Mouse (Mus musculus): ENCODE measurements at regions not wholly inside any gene's neighbourhood (a gene's known extent, or its start where the extent isn't known, plus 50 kb on each side); places are given as distances from the start of the nearest gene placed in this dataset.
A peak's percentile ranks its signal among the peaks of the same experiment; 100 is the strongest.
"Not testable (repeated sequence)": the region's sequence is repeated elsewhere in the genome, so short reads cannot be mapped to it uniquely, and the experiment has no call there.

DNA sequence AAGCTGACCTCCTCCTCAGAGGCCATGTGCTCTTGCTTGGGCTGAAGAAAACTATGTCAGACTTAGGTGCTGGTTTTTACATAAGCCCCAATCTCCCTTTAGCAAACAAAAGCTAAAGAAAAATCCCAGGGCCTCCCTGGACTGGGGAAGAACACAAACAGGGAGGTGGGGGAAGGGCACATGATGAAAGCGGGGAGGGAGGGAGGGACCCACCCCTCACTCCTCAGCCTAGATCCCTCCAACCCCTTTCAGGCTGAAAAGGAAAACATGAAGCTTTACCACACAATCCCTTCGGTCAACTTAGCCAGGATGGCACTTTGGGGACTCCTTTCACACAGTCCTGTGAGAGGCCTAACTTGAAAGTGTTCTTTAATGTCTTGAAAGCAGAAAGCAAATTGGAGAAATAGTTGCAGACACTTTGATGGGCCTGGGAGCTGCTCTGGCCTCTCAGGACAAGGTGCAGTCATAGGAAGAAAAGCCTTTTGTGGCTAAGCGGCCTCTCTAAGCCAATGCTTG is 291.9 kb upstream of the Rnf32 start:
- DNase-seq, result no peak

DNA sequence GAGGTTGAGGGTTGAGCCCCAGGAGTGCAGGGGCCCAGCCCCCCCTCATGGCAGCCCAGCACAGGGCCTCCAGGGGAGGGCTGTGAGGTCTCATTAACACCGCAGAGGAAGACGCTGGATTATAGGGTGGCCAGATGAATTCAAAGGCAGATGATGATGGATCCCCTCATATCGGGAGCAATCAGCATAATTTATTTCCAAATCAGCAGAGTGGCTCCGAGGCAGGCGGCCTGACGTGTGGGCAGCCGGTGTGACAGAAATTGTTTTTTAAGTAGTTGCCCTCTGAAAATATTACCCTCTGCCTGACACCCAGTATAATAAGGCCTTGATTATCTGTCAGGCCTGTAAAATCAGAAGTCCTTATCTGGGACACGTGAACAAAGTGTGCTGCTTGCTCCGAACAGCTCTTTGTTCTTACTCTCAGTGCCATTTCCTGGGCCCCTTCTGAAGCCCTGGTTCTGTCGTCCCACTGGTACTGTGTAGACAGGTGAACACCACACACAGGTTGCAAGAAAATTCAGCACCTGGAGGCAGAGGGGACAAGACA is 303.0 kb upstream of the Rnf32 start:
- no peak for DNase-seq

DNA sequence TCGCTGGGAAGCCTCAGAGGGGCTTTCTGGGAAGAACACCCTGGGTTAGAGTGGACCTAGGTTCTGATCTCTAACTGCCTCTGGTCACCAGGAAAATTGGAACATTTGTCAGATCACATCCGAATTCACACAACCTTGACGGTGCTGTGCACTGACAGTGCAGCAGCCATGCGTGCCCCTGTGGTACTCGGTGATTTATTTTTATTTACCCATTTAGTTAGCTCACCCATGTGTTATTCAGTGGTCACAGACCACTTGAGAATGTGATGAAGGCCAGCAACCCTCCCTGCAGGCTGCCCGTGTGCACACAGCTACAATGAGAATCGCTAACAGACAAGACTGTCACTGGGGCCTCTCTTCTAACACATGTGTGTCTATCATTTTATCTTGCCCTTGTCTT is 303.8 kb upstream of the Rnf32 start:
- DNase-seq, result no peak

DNA sequence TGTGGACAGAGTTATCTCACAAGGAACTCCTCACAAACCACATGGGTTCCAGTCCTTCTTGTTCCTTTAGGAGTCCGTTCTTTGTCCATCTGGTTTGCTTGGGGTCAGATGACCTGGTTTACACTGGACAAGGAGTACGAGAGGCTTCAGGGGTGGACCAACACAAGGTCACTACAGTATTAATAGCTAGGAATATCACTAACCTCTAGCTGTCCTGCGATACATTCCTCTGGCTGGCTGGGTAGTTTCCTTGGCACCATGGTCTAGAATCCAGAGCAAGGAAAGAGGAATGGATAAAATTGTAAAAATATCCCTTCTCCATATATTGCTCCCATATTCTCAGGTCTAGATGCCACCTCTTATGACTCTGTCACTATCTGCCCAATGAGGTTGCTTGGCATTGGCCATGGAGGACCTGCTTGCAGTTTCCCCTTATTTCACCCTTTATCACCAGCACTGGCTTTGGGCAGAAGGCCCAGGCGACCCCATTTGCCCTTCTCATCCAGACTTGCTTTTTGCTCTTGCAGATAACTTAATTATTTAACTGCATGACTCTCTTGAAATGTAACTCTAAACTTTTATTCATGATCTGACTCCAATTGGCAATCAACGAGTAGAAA is 310.9 kb upstream of the Rnf32 start:
- no peak for DNase-seq

DNA sequence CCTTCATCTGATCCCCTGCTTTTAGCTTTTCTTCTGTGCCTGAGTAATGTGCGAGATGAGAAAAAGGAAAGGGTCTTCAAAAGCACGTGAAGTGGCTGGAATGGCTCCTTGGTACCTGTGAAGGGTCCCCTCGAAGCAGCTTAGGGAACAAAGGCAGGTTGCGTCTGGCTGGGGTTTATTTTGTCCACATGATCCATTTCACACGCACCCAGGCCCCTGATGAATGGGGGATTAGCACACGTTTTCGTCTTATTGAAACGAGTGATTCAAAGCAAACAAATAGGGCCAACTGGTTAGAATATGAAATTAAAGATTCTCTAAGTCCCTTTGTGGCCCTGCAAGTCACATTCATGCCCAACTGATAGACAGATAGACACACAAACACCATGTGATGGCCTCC is 319.6 kb upstream of the Rnf32 start:
- no peak for DNase-seq

DNA sequence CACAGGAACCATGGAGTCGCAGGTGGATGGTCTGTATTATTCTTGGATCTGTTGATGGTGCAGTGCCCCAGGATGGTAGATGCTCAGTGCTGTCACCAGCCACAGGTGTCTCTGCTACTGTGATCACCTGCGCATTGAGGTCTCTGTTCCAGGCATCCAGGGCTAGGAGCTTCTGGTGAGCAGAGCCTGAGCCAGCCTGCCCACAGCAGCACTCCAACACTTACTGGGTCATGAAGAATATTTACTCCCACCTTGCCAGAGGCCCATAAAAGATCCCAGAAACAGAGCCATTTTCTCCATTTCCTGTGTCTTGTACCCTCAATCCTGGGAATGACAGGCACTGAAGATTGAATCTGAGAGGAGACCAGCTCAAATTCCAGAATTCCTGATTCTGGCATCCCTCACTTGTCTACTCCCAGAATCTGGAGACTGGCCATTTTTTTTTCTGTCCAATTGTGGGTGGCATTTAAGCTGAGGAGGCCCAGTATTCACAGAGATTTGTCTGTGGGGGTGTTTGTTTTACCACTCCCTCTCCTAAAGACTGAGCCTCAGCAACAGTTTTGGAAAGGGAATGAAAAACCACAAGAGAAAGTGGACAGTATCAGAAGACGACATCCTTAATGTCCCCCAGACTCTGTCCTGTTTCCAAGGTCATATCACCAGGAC is 322.1 kb upstream of the Rnf32 start:
- no peak for DNase-seq

DNA sequence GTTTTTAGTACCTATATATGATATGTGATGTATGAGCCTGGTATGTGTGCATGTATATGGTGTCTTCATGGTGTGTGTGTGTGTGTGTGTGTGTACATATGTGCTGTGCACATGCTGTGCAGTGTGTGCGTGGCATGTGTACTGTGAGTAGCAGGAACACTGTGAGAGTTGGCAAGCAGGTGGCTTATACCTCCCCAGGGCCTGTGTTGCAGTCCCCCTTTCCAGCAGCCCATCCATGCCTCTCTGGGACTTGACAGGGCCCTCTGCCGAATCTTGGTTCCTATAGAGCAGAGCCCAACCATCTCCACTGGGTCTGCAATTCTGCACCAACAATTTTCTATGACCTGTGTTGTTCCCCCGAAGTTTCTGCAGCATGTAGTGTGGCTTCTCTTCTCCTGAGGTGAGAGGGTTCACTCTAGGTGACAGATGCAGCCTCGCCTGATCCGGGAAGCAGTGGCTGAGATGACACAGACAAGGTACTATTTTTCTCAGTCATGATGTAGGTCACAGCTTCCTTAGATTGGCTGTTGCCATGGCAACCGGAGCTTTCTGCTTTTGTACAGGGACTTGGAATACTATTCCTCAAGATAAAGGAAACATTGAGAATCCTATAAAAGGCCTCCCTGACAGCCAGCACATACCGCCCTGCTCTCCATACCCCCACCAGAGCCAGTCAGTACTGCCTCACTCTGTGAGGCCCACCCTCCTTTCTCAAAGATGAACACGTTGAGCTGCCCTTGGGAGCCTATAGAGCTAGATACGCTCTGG is 336.0 kb upstream of the Rnf32 start:
- no peak for DNase-seq

DNA sequence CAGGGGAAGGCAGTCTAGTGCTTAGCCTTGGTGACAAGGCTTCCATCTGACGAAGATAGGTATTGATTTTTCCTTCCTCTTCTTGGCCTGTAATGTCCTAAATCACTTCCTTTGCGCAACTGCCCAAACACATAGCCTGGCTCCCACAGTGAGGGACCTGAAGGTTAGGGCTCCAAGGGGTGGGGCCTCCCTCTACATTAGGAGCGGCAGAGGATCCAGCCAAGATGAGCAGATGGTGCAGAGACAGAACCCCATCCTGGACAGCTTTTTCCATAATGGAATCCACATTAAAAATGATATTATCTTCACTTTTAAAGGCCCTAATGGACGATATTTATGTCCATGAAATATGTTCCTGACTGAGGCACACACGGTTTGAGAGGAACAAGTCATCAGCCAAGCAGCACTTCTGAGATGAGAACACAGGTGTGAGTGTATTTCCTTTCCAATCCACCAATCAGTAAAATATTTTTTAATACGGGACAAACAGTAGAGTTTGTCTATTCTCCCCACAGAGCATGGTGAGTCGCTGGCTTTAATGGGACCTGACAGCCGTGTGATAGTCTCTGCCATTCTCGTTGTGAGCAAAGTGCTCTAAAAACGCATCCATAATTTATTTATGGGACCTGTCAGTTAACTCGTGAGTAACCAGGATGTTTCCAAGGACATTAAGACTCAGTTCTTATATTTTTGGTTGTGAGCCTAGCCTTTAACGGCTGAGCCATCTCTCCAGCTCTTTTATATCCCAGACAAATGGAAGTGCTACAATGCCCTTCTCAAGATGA is 357.5 kb upstream of the Rnf32 start:
- no peak for DNase-seq

DNA sequence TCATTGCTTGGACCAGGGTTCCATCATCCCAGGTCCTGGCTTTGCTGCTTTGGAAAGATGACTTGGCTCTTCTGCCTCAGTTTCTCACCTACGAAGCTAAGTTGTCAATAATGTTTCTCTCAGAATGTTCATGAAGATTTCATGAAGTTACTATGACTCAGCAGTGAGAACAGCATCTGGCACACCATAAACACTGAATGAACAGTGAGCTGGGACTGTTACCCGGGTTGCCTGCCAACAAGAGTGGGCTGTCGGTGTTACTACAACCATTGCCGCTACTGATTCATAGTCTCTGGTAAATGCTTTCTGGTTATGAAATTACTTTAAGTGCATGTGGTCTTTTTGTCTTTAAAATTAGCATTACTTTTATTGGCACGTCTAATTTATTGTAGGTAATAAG is 352.0 kb upstream of the Shh start:
- no peak for DNase-seq

DNA sequence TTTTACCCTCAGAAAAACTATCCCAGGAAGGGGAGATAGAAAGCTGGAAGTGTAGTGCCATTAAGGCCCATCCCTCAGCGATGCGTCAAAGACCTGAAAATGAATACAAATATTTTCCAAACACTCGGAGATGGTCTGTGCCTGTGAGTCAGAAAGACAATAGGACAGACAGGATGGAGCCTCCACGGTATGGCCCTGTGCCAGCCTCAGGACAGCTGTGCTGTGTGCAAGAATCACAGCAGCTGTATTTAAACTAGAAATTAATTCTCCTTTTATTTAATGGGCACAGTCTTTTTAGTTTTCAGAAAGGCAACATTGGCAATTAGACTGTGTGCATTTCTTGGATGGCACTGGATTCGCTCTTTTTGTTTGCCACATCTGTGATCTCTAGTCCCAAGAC is 340.9 kb upstream of the Shh start:
- peak; percentile 21 to 56 for DNase-seq

DNA sequence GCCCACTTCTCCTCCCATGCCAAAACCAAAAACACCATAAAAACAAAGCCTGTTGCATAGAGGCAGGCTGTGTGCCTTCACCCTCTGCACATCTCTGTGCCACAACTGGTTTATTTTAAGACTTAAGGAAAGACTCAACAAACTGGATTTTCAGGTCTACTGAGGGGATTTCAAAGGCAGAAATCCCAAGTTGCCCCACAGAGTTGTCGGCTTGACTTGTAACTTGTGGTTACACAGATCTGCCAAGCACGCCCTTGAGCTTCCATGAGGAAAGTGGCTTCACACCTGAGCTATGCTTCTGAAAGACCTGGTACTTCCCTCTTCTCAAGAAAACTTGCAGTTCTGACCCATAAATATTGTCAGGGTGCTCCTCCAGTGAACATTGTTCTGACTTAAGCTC is 332.4 kb upstream of the Shh start:
- peak in 1 of 2 experiments; percentile 30 for DNase-seq

DNA sequence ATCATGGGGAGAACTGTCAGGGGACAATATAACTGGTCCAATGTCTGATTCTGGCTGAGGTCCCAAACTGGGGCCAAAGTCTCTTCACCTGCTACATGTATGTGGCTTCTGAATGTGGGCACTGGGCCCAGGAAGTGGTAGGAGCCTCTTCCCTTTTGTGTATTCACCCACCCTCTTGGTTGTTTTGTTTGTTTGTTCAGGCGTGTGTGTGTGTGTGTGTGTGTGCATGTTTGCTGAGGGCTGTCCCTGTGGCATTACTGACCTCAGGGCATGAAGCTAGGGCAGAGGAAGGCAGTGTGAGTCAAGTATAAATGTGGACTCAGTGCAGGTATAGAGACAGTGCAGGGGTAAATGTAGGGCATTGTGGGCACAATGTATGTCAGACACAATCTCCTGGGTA is 331.3 kb upstream of the Shh start:
- no peak for DNase-seq

DNA sequence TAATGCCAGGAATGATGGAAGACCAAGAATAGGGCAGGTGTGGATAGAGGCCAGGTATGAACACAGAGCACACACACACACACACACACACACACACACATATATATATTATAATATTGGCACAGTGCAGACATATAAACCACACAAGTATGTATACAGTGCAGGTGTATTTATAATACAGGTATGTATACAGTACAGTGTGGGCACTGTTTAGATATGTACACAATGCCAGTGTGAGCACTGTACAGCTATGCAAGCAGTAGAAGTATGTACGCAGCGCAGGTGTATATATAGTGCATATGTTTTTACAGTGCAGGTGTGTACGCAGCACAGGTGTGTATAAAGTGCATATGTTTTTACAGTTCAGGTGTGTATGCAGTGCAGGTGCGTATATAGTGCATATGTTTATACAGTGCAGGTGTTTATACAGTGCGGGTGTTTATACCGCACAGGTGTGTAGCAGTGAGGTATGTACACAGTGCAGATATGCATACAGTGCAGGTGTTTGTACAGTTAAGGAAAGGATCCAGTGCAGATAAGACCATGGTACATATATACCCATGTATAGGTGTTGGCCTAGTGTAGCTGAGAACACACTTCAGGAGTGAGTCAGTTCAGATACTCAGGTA is 328.2 kb upstream of the Shh start:
- no peak for DNase-seq

DNA sequence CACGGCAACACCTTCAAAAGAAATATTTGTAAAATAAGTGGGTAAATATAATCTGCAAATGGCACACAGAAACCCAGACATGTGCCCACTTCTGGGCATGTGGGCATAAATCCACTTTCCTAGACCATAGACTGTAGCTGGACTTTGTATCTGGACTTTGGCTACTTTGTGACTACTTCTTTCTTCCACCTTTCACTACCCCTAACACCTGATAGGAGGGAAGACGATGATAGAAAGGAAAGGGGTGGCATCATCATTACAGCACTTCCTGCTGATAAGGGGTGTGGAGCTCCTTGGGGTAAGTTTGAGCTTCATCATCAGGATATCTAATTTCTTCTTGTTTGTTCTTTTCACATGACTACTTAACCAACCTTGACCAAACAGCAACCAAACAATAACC is 326.7 kb upstream of the Shh start:
- DNase-seq, result no peak

DNA sequence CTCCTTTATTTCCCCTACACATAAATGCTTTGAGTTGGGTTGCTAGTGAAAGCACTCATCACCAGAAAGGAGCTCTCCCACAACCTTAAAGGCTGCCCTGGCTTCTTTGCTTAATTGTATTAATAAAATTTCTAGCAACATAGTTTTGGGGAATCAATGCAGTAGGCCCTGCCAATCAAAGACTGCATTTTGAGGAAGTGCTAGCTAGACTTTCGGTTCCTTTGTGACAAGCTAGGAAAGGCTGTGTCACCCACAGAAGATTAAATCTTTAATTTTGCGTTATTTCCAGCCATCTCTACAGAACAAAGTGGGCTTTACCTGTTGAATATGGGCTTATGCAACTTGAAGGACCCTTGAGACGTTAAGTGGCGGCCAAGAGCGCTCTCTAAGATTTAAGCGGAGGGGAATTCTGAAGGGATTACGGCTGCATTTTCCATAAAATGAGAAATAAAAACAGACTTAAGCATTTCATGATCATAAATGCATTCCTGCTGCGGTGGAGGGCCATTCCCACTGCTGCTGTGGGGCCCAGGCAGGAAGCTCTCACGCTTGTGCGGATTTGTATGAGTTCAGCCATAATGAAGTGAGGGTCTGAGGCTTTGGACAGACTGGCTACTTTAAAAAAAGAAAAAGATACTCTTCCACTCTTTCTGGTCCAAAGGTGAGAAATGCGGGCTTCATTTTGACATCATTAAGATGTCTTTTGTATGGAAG is 318.4 kb upstream of the Shh start:
- peak; percentile 71 to 74 for DNase-seq

DNA sequence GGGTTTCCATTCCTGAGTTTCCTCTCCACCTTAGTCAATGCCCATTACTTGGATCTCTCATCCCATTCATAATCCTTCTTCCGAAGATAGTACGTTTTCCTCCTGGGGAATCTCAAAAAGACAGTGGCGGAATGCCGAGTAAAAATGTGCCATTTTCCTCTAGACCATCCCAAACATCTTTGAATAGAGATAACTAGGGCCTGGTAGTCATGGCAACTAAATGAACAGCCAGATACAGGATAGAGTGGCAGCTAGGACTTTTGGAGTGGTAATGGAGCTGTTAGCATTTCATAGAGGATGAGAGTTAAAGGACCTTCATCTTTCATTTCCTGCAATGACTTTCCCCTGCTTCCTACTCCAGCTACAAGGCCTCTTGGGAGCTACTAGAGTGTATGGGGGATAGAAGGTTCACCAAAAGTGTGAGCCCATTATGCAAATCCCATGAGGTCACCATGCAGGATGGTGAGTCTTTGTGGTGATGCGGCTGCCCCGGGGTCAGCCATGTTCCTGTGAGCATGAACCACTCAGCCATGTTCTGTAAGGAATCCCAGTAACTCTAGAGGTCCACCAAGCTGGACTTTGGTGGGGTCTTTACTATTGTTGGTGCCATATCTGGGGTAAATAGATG is 317.4 kb upstream of the Shh start:
- DNase-seq, result no peak

DNA sequence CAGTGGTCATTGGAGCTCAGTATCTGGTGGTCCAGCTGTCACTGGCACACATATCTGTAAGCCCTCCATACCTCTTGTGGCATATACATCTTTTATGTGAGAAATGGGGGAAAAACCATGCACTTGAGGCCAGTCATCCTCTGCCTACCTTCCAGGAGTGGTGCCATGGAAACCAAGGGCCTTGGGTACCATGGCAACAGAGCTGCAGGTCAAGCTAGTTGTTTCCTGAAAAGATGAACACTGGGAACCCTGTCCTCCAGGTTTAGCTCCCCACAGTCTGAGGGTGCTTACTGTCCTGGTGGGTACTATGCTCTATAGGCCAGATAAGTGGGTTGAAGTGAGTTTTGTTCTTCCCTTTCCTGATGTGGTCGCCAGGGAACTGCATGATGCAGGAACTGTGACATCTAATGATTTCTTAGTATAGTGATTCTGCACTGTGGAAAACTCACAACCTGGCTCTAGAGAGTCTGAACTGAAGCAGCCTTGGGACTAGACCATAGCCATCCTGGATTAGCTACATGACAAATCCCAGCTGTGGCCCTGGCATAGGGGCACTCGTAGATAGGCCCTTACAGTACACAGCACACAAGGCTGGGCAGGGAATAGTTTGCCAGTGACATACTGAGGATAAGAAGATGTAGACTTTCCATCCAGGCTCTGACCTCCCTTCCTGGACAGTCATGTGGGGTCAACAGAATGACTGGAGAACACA is 308.7 kb upstream of the Shh start:
- DNase-seq, result no peak

DNA sequence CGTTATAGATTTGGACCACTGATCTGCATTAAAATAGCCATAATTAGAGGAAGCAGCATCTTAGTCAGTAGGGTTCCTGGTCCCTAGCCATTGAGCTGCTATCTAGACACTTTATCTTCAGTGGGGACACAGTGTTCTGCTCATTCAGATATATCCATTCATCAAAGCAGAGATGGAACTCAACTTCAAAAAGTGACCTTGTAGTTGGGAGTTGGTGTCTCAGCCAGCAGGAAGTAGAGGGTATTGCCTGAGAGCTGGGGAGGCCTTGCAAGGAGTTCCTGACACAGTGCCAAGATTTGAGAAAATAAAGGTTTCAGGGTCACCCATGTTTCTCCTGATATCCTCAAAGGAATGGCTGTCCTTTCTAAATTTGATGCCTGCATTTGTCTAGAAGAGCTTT is 304.7 kb upstream of the Shh start:
- DNase-seq, result no peak

DNA sequence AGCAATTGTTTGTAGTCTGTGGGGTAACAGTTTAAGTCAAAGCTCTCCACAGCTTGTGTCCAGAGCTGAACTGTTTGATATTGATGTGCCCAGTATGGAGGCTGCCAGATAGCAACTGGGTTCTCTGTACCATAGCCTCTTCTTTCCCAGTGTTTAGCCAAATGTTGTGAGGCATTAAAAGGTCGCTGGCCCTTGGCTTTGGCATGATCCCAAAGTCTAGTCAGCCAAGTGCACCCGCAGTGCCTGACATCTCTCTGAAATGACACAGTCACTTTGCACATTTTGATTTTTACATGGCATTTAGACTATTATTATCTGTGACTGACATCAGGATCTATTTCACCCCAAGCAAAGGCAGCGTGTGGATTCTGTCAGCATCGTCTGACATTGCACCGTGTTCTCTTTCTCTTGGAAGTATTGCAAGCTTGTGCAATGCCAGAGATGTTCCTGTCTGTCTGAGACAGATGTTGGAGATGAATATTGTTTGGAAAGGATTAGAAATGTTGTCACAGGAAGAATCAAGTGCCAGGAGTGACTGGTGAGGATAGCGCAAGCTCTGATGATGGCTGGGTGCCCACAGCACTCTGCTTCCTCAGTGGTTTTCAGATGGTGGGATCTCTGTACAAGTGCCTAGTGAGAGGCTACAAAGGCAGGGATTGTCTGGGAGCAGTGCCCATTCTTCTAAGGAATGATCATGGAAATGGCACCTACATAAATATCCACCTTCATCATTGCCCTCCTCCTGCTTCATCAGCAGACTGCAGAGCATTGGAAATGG is 289.3 kb upstream of the Shh start:
- DNase-seq, result no peak

DNA sequence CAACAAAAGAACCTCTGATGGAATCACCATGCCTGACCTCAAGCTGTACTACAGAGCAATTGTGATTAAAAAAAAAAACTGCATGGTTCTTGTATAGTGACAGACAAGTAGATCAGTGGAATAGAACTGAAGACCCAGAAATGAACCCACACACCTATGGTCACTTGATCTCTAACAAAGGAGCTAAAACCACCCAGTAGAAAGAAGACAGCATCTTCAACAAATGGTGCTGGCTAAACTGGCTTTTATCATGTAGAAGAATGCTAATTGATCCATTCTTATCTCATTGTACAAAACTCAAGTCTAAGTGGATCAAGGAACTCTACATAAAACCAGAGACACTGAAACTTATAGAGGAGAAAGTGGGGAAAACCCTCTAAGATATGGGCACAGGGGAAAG is 284.8 kb upstream of the Shh start:
- DNase-seq, result not testable (repeated sequence)

Data from lung, postnatal 4 days (tissue).